Mouse (Mus musculus) embryonic facial prominence, embryonic 11.5 days (tissue): ENCODE results near the gene Il2rb. TPM values are rescaled to one million over a fixed set of nuclear protein-coding genes. Genes with fewer than 3 reads are reported as not detected.

Source experiments
- ATAC-seq: fragments of 200-750 bp; cut with Nextera tagmentation; replicated peaks from 2 replicates; pipeline ENCODE4 v1.8.0; 2017; ENCODE audit warnings: low read depth; ENCODE audit not compliant: insufficient number of reproducible peaks, low FRiP score, low TSS enrichment
- DNase-seq: peaks from one replicate; pipeline ENCODE4 v3.0.0-alpha.2; 2015; ENCODE audit warnings: low spot score
- H3K27ac ChIP-seq: fragments of 300-500 bp; sonication (generic); replicated peaks from 2 replicates; pipeline ENCODE4 v1.5.1; 2014; ENCODE audit warnings: mild to moderate bottlenecking, low read depth, low read length, control low read depth
- H3K27me3 ChIP-seq: fragments of 300-500 bp; sonication (generic); 2 replicates; pipeline ENCODE4 v1.6.1; 2014; ENCODE audit warnings: mild to moderate bottlenecking, low read length, moderate library complexity, mixed read lengths; ENCODE audit not compliant: control insufficient read depth, insufficient read depth
- H3K36me3 ChIP-seq: fragments of 300-500 bp; sonication (generic); replicated peaks from 2 replicates; pipeline ENCODE4 v1.6.1; 2014; ENCODE audit warnings: low read depth, mild to moderate bottlenecking, low read length, moderate library complexity, mixed read lengths; ENCODE audit not compliant: control insufficient read depth, insufficient read depth
- H3K4me1 ChIP-seq: fragments of 300-500 bp; sonication (generic); 2 replicates; pipeline ENCODE4 v1.6.1; 2014; ENCODE audit warnings: low read length, mixed read lengths; ENCODE audit not compliant: control insufficient read depth, insufficient read depth
- H3K4me2 ChIP-seq: fragments of 300-500 bp; sonication (generic); 2 replicates; pipeline ENCODE4 v1.6.1; 2014; ENCODE audit warnings: low read depth, mild to moderate bottlenecking, control low read depth, low read length, moderate library complexity
- H3K4me3 ChIP-seq: fragments of 300-500 bp; sonication (generic); 2 replicates; pipeline ENCODE4 v1.5.1; 2014; ENCODE audit warnings: low read depth, low read length, control low read depth
- H3K9ac ChIP-seq: fragments of 300-500 bp; sonication (generic); replicated peaks from 2 replicates; pipeline ENCODE4 v1.6.1; 2014; ENCODE audit warnings: mild to moderate bottlenecking, control low read depth, low read length
- H3K9me3 ChIP-seq: fragments of 300-500 bp; sonication (generic); replicated peaks from 2 replicates; pipeline ENCODE4 v1.6.1; 2016; ENCODE audit warnings: mild to moderate bottlenecking, low read length, inconsistent platforms, mixed read lengths; ENCODE audit not compliant: control insufficient read depth
- WGBS: fragments of 180-500 bp; shearing (Covaris S2); extraction: QIAGEN DNeasy Blood & Tissue Kit; methylation state at CpG from one replicate; pipeline ENCODE4 v1.1.7; 2014; 5-methylcytosine and 5-hydroxymethylcytosine counted together
- polyA plus RNA-seq: library from polyadenylated mRNA; unstranded; fragments of >200 nt; fragmentation: Nextera tagmentation; extraction: Ambion mirVana; gene quantifications from 2 replicates; pipeline ENCODE4 v1.2.1, GENCODE M21; 2014

Gene Il2rb
- polyA plus RNA-seq, 1 experiment from 2014 or later: 0.17 TPM

DNA sequence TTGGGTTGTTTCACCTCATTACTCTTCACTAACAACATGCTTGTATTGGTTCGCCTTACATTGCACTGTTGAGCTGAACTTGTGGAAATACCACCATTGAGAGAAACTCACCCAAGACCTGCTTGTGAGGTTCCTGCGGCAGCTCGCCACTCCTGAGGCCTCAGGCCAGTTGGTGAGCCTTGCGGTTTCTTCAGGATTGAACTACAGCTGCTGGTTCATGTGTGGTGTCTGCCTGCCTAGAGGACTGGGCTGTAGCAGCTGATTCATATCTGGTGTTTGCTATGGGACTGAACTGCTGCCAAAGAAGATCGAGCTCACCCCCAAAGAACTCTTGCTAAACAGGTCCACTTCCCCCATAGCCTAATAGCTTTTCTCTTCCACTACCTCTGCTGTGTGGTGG lies 9.7 kb upstream of the Il2rb start:
- WGBS: 90% methylated on average over 5 of the region's 5 CpGs
- no peak overlapping the region for H3K9ac ChIP-seq

DNA sequence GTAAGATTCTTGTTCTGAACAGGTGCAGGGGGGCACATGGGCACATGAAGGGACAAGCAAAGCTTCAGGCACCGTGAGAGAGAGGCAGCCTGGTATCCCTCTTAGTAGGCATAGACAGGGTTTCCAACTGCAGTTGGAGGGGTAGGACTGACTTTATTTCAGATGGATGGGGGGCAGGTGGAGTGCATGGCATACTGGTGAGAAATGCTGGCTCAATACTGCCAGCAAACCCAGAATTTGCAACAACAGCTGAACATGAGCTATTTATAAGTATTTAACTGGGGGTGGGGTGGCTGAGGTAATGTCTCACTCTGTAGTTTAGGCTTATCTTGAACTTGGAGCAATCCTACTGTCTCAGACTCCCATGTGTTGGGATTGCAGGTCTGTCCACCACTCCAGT lies 8.9 kb upstream of the Il2rb start:
- Histone ChIP-seq H3K4me3 (no peak overlapping the region), H3K9me3 (no peaks in the 10 kb centered on the region), H3K4me1 (no peaks in the 10 kb centered on the region), H3K36me3 (no peaks in the 10 kb centered on the region), H3K4me2 (no peak overlapping the region), H3K27me3 (no peaks in the 10 kb centered on the region), H3K9ac (no peak overlapping the region), H3K27ac (no peak overlapping the region)
- DNase-seq: no peak
- no peak for ATAC-seq
- WGBS: 81% methylated on average over 1 of the region's 1 CpGs

More for the DNA sequence above, 9.7 kb upstream of the Il2rb start:
- Histone ChIP-seq H3K4me3 (no peak overlapping the region), H3K4me2 (no peak overlapping the region), H3K36me3 (no peaks in the 10 kb centered on the region), H3K27ac (no peak overlapping the region), H3K27me3 (no peaks in the 10 kb centered on the region), H3K9me3 (no peaks in the 10 kb centered on the region), H3K4me1 (no peaks in the 10 kb centered on the region)
- ATAC-seq (no peak), DNase-seq (no peak)

DNA sequence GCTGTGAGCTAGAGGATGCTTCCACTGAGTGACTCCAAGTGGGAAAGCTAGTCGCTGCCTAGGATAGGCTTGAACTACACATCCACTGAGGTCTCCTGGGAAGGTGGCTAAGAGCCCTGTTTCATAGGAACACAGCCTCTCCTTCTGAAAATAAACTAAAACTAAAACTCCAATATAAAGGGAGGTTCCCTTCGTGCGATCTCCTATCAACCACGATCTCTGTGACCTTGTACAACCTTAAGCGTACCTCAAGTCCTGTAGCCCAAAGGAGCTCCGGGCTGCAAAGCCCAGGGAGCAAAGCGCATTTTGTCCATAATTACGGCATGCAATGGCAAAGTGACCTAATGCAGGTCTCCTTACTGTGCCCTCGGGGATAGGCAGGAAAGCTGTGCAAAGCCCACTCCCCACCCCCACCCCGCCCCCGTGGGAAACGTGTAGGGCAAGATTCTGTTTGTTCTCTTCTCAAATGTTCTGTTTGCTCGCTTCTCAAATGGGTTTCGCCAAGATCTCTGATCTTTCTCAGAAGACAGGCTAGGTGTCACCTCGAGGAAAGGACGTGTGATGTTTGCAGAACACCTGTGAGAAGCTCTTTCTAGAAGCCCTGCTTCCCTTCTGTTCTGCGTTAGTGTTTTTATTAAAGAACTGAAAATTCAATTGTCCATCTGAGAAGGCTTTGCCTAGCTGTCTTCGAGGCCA lies 7.5 kb upstream of the Il2rb start:
- Histone ChIP-seq H3K9ac (no peak overlapping the region), H3K9me3 (no peaks in the 10 kb centered on the region), H3K27ac (no peak overlapping the region), H3K36me3 (no peaks in the 10 kb centered on the region), H3K4me3 (no peak overlapping the region), H3K4me2 (no peak overlapping the region), H3K27me3 (no peaks in the 10 kb centered on the region), H3K4me1 (no peaks in the 10 kb centered on the region)
- DNase-seq: no peak
- no peak for ATAC-seq
- WGBS: 80% methylated on average over 18 of the region's 18 CpGs

DNA sequence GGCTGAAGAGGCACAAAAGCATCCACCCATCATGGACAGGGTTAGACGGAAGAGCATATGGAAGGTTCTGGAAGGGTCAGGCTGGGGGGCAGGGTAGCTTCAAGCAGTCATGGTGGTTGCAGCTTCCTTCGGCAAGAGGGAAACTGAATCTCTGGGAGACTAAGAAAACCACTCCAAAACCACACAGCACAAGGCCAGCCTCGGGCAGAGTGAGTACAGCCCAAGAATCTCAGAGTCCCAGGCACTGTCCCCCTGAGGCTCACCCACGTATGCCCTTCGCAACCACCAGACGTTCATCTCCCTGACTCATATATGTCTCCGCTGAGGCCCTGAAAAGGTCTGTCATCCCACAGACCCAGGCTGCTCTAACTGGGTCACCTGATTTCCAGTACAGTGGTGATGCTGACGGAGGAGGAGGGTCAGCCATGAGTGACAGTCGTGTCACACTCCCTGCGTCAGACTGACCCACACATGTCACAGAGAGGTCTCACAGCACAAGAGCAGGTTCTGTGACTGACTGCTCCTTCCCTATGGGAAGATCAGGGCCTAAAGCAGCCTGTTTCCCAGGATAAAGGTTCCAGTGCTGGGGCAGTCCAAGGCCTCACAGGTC lies 1.6 kb downstream of the Il2rb start:
- H3K9me3 ChIP-seq: no peaks in the 10 kb centered on the region
- ATAC-seq (no peak), DNase-seq (no peak)
- no peak overlapping the region for H3K9ac ChIP-seq
- H3K27me3 ChIP-seq: no peaks in the 10 kb centered on the region
- H3K4me3 ChIP-seq: no peak overlapping the region
- WGBS: 74% methylated on average over 10 of the region's 10 CpGs
- no peak overlapping the region for H3K4me2 ChIP-seq
- H3K27ac ChIP-seq: no peak overlapping the region
- H3K36me3 ChIP-seq: no peaks in the 10 kb centered on the region
- no peaks in the 10 kb centered on the region for H3K4me1 ChIP-seq

DNA sequence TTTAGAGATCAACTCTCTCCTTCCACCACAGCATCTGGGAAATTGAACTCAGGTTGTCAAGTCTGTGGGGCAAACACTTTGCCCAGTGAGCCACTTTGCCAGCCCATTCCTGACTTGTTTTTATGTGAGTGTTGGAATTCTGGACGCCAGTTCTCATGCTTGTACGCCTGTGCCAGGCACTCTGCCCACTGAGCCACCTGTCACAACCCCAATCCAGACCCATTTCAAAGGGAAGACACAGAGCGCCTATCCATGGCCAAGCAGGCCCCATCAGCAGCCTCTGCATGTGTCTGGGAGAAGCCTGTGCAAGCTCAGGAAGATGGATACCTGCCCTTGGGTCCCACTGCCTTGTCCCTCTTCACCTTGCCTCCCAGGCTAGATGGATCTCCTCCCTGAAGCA lies 3.8 kb downstream of the Il2rb start:
- no peak for DNase-seq
- WGBS: 81% methylated on average over 3 of the region's 3 CpGs
- no peak for ATAC-seq
- H3K4me1 ChIP-seq: no peaks in the 10 kb centered on the region
- no peak overlapping the region for H3K4me2 ChIP-seq
- H3K9ac ChIP-seq: no peak overlapping the region
- no peaks in the 10 kb centered on the region for H3K9me3 ChIP-seq
- no peak overlapping the region for H3K27ac ChIP-seq
- H3K36me3 ChIP-seq: no peaks in the 10 kb centered on the region
- H3K27me3 ChIP-seq: no peaks in the 10 kb centered on the region
- H3K4me3 ChIP-seq: no peak overlapping the region

DNA sequence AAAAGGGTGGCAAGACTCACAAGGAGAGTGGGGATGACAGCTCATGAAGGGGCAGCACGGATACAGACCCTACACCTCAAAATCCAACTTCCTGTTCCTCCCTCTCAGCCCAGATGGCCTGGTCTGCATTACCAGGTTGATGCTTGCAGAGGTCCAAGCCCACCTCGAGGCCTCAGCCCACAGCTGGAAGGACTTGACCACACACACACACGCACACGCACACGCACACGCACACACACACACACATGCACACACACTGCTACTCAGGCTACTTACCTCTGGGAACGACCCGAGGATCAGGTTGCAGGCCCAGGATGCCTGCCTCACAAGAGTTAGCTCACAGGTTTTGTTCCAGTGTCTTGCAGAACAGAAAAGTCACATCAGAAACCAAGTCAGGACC lies 5.2 kb downstream of the Il2rb start:
- WGBS: 60% methylated on average over 8 of the region's 8 CpGs

DNA sequence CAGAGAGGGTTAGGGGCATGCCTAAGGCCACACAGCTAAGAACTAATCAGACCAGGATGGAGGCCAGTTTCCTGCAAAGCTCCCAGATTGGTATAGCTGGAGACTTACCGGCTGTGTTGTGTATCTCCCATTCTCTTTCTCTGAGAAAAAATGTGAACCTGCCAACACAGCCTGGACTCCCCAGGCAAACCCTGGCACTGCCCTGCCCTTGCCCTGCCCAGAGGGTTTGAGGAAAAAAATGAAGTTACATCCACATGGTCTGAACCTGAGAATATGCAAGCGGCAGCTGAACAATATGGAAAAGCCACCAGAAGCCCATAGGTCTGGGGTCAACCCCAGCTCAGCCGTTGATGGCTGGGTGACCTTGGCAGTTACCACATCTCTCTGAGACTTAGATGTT lies 5.8 kb downstream of the Il2rb start:
- no peaks in the 10 kb centered on the region for H3K9me3 ChIP-seq
- WGBS: 87% methylated on average over 3 of the region's 3 CpGs
- H3K36me3 ChIP-seq: no peaks in the 10 kb centered on the region
- H3K4me2 ChIP-seq: no peak overlapping the region
- ATAC-seq (no peak), DNase-seq (no peak)
- no peaks in the 10 kb centered on the region for H3K4me1 ChIP-seq
- no peak overlapping the region for H3K9ac ChIP-seq
- no peak overlapping the region for H3K4me3 ChIP-seq
- H3K27me3 ChIP-seq: no peaks in the 10 kb centered on the region
- H3K27ac ChIP-seq: no peak overlapping the region

More for the DNA sequence above, 5.2 kb downstream of the Il2rb start:
- no peak overlapping the region for H3K4me2 ChIP-seq
- no peaks in the 10 kb centered on the region for H3K9me3 ChIP-seq
- H3K9ac ChIP-seq: no peak overlapping the region; the same call in 1 of the 2 replicates
- no peak overlapping the region for H3K27ac ChIP-seq
- no peak overlapping the region for H3K4me3 ChIP-seq
- ATAC-seq: no peak
- no peaks in the 10 kb centered on the region for H3K36me3 ChIP-seq
- H3K27me3 ChIP-seq: no peaks in the 10 kb centered on the region
- peak; percentile 48 for DNase-seq
- no peaks in the 10 kb centered on the region for H3K4me1 ChIP-seq

DNA sequence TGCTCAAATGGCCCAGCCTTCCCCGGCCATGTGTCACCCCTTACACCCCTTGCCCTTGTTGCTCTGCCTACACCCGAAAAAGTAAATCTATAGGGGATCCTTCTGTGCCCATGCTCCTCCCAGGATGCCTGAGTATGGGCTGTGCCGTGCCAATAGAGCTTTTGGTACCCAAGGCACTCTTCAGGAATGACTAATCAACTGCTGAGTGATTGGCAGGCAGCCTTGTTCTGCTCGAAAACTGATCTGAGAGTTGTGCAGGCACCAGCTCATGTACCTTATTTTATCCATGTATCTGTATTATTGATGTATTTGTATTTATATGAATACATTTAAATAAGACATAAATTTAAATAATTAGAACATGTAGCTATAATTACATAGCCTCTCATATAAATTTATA lies 8.0 kb downstream of the Il2rb start:
- no peaks in the 10 kb centered on the region for H3K4me1 ChIP-seq
- no peak overlapping the region for H3K4me3 ChIP-seq
- no peak for ATAC-seq
- H3K4me2 ChIP-seq: no peak overlapping the region
- no peak for DNase-seq
- no peaks in the 10 kb centered on the region for H3K27me3 ChIP-seq
- no peak overlapping the region for H3K27ac ChIP-seq
- H3K36me3 ChIP-seq: no peaks in the 10 kb centered on the region
- no peak overlapping the region for H3K9ac ChIP-seq
- 74% methylated on average over 4 of the region's 4 CpGs for WGBS
- no peaks in the 10 kb centered on the region for H3K9me3 ChIP-seq
